Mouse (Mus musculus) midbrain, embryonic 13.5 days (tissue): Measurements from ENCODE around the gene Amhr2. TPM values are rescaled to one million over a fixed set of nuclear protein-coding genes. Genes with fewer than 3 reads are reported as not detected.
A peak's percentile ranks its signal among the peaks of the same experiment; 100 is the strongest.

Source experiments
- ATAC-seq: fragments of 200-750 bp; cut with Nextera tagmentation; 2 replicates; pipeline ENCODE4 v1.8.0; 2017; ENCODE audit warnings: mild to moderate bottlenecking, moderate TSS enrichment, moderate library complexity
- H3K27ac ChIP-seq: fragments of 300-500 bp; sonication (generic); 2 replicates; pipeline ENCODE4 v1.5.1; 2015; ENCODE audit warnings: inconsistent platforms, mild to moderate bottlenecking, moderate library complexity
- H3K27me3 ChIP-seq: fragments of 300-500 bp; sonication (generic); 2 replicates; pipeline ENCODE4 v1.6.1; 2015; ENCODE audit warnings: mild to moderate bottlenecking, inconsistent platforms
- H3K36me3 ChIP-seq: fragments of 300-500 bp; sonication (generic); 2 replicates; pipeline ENCODE4 v1.6.1; 2015; ENCODE audit warnings: mild to moderate bottlenecking, inconsistent platforms
- H3K4me1 ChIP-seq: fragments of 300-500 bp; sonication (generic); replicated peaks from 2 replicates; pipeline ENCODE4 v1.6.1; 2015; ENCODE audit warnings: inconsistent platforms
- H3K4me2 ChIP-seq: fragments of 300-500 bp; sonication (generic); replicated peaks from 2 replicates; pipeline ENCODE4 v1.6.1; 2015; ENCODE audit warnings: moderate library complexity, mild to moderate bottlenecking, inconsistent platforms
- H3K4me3 ChIP-seq: fragments of 300-500 bp; sonication (generic); replicated peaks from 2 replicates; pipeline ENCODE4 v1.5.1; 2015; ENCODE audit warnings: mild to moderate bottlenecking, inconsistent platforms
- H3K9ac ChIP-seq: fragments of 300-500 bp; sonication (generic); replicated peaks from 2 replicates; pipeline ENCODE4 v1.6.1; 2015; ENCODE audit warnings: mild to moderate bottlenecking, inconsistent platforms
- H3K9me3 ChIP-seq: fragments of 300-500 bp; sonication (generic); 2 replicates; pipeline ENCODE4 v1.6.1; 2016; ENCODE audit warnings: mild to moderate bottlenecking, inconsistent platforms
- WGBS: fragments of 180-500 bp; shearing (Covaris S2); methylation state at CpG from one replicate; pipeline ENCODE4 v1.1.7; 2015; 5-methylcytosine and 5-hydroxymethylcytosine counted together
- polyA plus RNA-seq: library from polyadenylated mRNA; unstranded; fragments of >200 nt; fragmentation: Nextera tagmentation; extraction: Ambion mirVana; gene quantifications from 2 replicates; pipeline ENCODE4 v1.2.1, GENCODE M21; 2015

The Amhr2 gene
- polyA plus RNA-seq, 1 experiment from 2014 or later = 0.74 TPM

GRCm38 (mm10) chr15:102487664-102488063, 42.5 kb downstream of the Amhr2 start:
- no peak overlapping the region for H3K4me3 ChIP-seq
- H3K9ac ChIP-seq = no peak overlapping the region
- no peak overlapping the region for H3K4me2 ChIP-seq
- peaks cover 76% of the 10 kb centered on the region for H3K36me3 ChIP-seq
- H3K9me3 ChIP-seq = no peaks in the 10 kb centered on the region
- no peak overlapping the region for H3K27ac ChIP-seq
- ATAC-seq = no peak
- H3K27me3 ChIP-seq = no peaks in the 10 kb centered on the region
- WGBS = 94% methylated on average over 1 of the region's 1 CpGs
- H3K4me1 ChIP-seq = no peaks in the 10 kb centered on the region

GRCm38 (mm10) chr15:102498322-102498721, 53.2 kb downstream of the Amhr2 start:
- WGBS = 90% methylated on average over 3 of the region's 3 CpGs
- Histone ChIP-seq H3K9ac (no peak overlapping the region), H3K4me1 (no peaks in the 10 kb centered on the region), H3K27me3 (no peaks in the 10 kb centered on the region), H3K27ac (no peak overlapping the region), H3K9me3 (no peaks in the 10 kb centered on the region), H3K4me2 (no peak overlapping the region), H3K4me3 (no peak overlapping the region), H3K36me3 (peaks cover 93% of the 10 kb centered on the region)
- no peak for ATAC-seq

- no peaks in the 10 kb centered on the region for H3K9me3 ChIP-seq
- peaks cover 93% of the 10 kb centered on the region for H3K36me3 ChIP-seq
- no peak for ATAC-seq
- H3K9ac ChIP-seq = no peak overlapping the region
- 83% methylated on average over 3 of the region's 3 CpGs for WGBS
- H3K27me3 ChIP-seq = no peaks in the 10 kb centered on the region
- no peaks in the 10 kb centered on the region for H3K4me1 ChIP-seq
- H3K27ac ChIP-seq = no peak overlapping the region
- H3K4me2 ChIP-seq = no peak overlapping the region
- no peak overlapping the region for H3K4me3 ChIP-seq
Measured at GRCm38 (mm10) chr15:102499370-102499769, 54.2 kb downstream of the Amhr2 start.

- no peak overlapping the region for H3K27ac ChIP-seq
- WGBS = 93% methylated on average over 6 of the region's 6 CpGs
- no peaks in the 10 kb centered on the region for H3K9me3 ChIP-seq
- H3K36me3 ChIP-seq = peaks cover 94% of the 10 kb centered on the region
- no peak overlapping the region for H3K9ac ChIP-seq
- no peak for ATAC-seq
- no peak overlapping the region for H3K4me2 ChIP-seq
- no peaks in the 10 kb centered on the region for H3K4me1 ChIP-seq
- no peak overlapping the region for H3K4me3 ChIP-seq
- H3K27me3 ChIP-seq = no peaks in the 10 kb centered on the region
Measured at GRCm38 (mm10) chr15:102499851-102500250, 54.7 kb downstream of the Amhr2 start.

GRCm38 (mm10) chr15:102500479-102500878, 55.3 kb downstream of the Amhr2 start:
- Histone ChIP-seq H3K36me3 (peaks cover 94% of the 10 kb centered on the region), H3K4me1 (no peaks in the 10 kb centered on the region), H3K4me3 (no peak overlapping the region), H3K4me2 (no peak overlapping the region), H3K9me3 (no peaks in the 10 kb centered on the region), H3K27me3 (no peaks in the 10 kb centered on the region), H3K27ac (no peak overlapping the region), H3K9ac (no peak overlapping the region)
- WGBS = 96% methylated on average over 5 of the region's 5 CpGs
- ATAC-seq = no peak

- no peak overlapping the region for H3K27ac ChIP-seq
- H3K27me3 ChIP-seq = no peaks in the 10 kb centered on the region
- H3K9me3 ChIP-seq = no peaks in the 10 kb centered on the region
- 92% methylated on average over 19 of the region's 19 CpGs for WGBS
- ATAC-seq = peak; percentile 18; the same call in 1 of the 2 replicates
- H3K4me2 ChIP-seq = no peak overlapping the region
- H3K9ac ChIP-seq = no peak overlapping the region
- H3K4me1 ChIP-seq = no peaks in the 10 kb centered on the region
- H3K4me3 ChIP-seq = no peak overlapping the region
- H3K36me3 ChIP-seq = peaks cover 94% of the 10 kb centered on the region
Measured at GRCm38 (mm10) chr15:102501084-102501814, 56.1 kb downstream of the Amhr2 start.

- no peak overlapping the region for H3K4me2 ChIP-seq
- H3K36me3 ChIP-seq = peaks cover 86% of the 10 kb centered on the region
- no peak overlapping the region for H3K27ac ChIP-seq
- 84% methylated on average over 9 of the region's 9 CpGs for WGBS
- no peaks in the 10 kb centered on the region for H3K4me1 ChIP-seq
- H3K9me3 ChIP-seq = no peaks in the 10 kb centered on the region
- no peak for ATAC-seq
- no peak overlapping the region for H3K9ac ChIP-seq
- no peaks in the 10 kb centered on the region for H3K27me3 ChIP-seq
- no peak overlapping the region for H3K4me3 ChIP-seq
Measured at GRCm38 (mm10) chr15:102502254-102502840, 57.2 kb downstream of the Amhr2 start.

GRCm38 (mm10) chr15:102503447-102503846, 58.3 kb downstream of the Amhr2 start, which contains the start of gene Gm10337:
TSS of gene Gm10337 (plus strand) at chr15:102503722.
- Histone ChIP-seq H3K27me3 (no peaks in the 10 kb centered on the region), H3K36me3 (peaks cover 83% of the 10 kb centered on the region), H3K4me3 (no peak within 1 kb of the TSS), H3K9me3 (no peaks in the 10 kb centered on the region), H3K4me1 (peaks cover 4% of the 10 kb centered on the region), H3K27ac (no peak within 1 kb of the TSS), H3K4me2 (no peak within 1 kb of the TSS), H3K9ac (no peak within 1 kb of the TSS)
- 88% methylated on average over 1 of the region's 1 CpGs for WGBS
- ATAC-seq = no peak

Other genes starting within 250 kb of the Amhr2 start
- 81.1 and 83.0 TPM in 2 replicates for gene Zfp740, start 242.1 kb upstream of the Amhr2 start, polyA plus RNA-seq
- 37.9 and 40.2 TPM in 2 replicates for gene Csad, start 240.6 kb upstream of the Amhr2 start, polyA plus RNA-seq
- 0.71 and 0.82 TPM in 2 replicates for gene Itgb7, start 213.4 kb upstream of the Amhr2 start, polyA plus RNA-seq
- 2.7 and 3.4 TPM in 2 replicates for gene Rarg, start 187.8 kb upstream of the Amhr2 start, polyA plus RNA-seq
- gene Gm9918, start 174.8 kb upstream of the Amhr2 start, polyA plus RNA-seq = 0.07 and 0.12 TPM in 2 replicates
- gene Mfsd5, start 165.9 kb upstream of the Amhr2 start, polyA plus RNA-seq = 50.8 and 53.4 TPM in 2 replicates
- gene Espl1, start 149.1 kb upstream of the Amhr2 start, polyA plus RNA-seq = 11.0 and 13.3 TPM in 2 replicates
- gene Pfdn5, start 119.3 kb upstream of the Amhr2 start, polyA plus RNA-seq = 472 and 474 TPM in 2 replicates
- gene Myg1, start 113.7 kb upstream of the Amhr2 start, polyA plus RNA-seq = 93.8 and 105 TPM in 2 replicates
- gene Aaas, start 94.6 kb upstream of the Amhr2 start, polyA plus RNA-seq = 41.4 and 44.1 TPM in 2 replicates
- gene Sp7, start 78.2 kb upstream of the Amhr2 start, polyA plus RNA-seq = 0.14 and 0.28 TPM in 2 replicates
- 5.6 TPM in 2 replicates for gene Sp1, start 39.2 kb upstream of the Amhr2 start, polyA plus RNA-seq
- gene Prr13, start 13.7 kb downstream of the Amhr2 start, polyA plus RNA-seq = 113 and 119 TPM in 2 replicates
- 164 and 166 TPM in 2 replicates for gene Pcbp2, start 25.2 kb downstream of the Amhr2 start, polyA plus RNA-seq
- gene Gm10337, start 58.4 kb downstream of the Amhr2 start, polyA plus RNA-seq = 4.5 and 16.7 TPM in 2 replicates
- 47.9 and 53.9 TPM in 2 replicates for gene Map3k12, start 71.7 kb downstream of the Amhr2 start, polyA plus RNA-seq
- 98.2 and 101 TPM in 2 replicates for gene Tarbp2, start 72.8 kb downstream of the Amhr2 start, polyA plus RNA-seq
- gene Npff, start 79.6 kb downstream of the Amhr2 start, polyA plus RNA-seq = 2.9 and 5.0 TPM in 2 replicates
- gene Gm28047, start 179.7 kb downstream of the Amhr2 start, polyA plus RNA-seq = not detected in 2 replicates
- gene Atf7, start 180.1 kb downstream of the Amhr2 start, polyA plus RNA-seq = 15.9 and 22.1 TPM in 2 replicates
- 58.9 and 59.1 TPM in 2 replicates for gene Atp5g2, start 227.0 kb downstream of the Amhr2 start, polyA plus RNA-seq